Mouse (Mus musculus) cerebellum, adult (tissue): Measurements from ENCODE around the gene Bach2.

Experiments
- ATAC-seq: cut with Nextera tagmentation; 2 replicates; pipeline ENCODE4 v1.9.2; 2017; ENCODE audit warnings: mild to moderate bottlenecking, moderate library complexity, mixed read lengths; ENCODE audit not compliant: insufficient number of reproducible peaks, low FRiP score, low TSS enrichment

The Bach2 gene

GRCm38 (mm10) chr4:32238366-32238854, at the start of gene Bach2:
Bach2 (plus strand) TSS chr4:32238804.
- peak; percentile 77 for ATAC-seq

GRCm38 (mm10) chr4:32189416-32190036, 49.1 kb upstream of the Bach2 start:
- no peak for ATAC-seq

- ATAC-seq: no peak
Observed at GRCm38 (mm10) chr4:32190506-32190905, 48.1 kb upstream of the Bach2 start.

GRCm38 (mm10) chr4:32195945-32196921, 42.4 kb upstream of the Bach2 start:
- ATAC-seq: no peak

- peak; percentile 90 for ATAC-seq
Observed at GRCm38 (mm10) chr4:32198031-32198430, 40.6 kb upstream of the Bach2 start.

GRCm38 (mm10) chr4:32198589-32198988, 40.0 kb upstream of the Bach2 start:
- ATAC-seq: no peak

GRCm38 (mm10) chr4:32199156-32199555, 39.4 kb upstream of the Bach2 start:
- ATAC-seq: no peak

GRCm38 (mm10) chr4:32201114-32201513, 37.5 kb upstream of the Bach2 start:
- ATAC-seq: no peak

GRCm38 (mm10) chr4:32202362-32202761, 36.2 kb upstream of the Bach2 start:
- ATAC-seq: no peak

- ATAC-seq: no peak
Observed at GRCm38 (mm10) chr4:32204819-32205218, 33.8 kb upstream of the Bach2 start.

GRCm38 (mm10) chr4:32205825-32206224, 32.8 kb upstream of the Bach2 start:
- ATAC-seq: no peak

- ATAC-seq: no peak
Observed at GRCm38 (mm10) chr4:32209995-32210394, 28.6 kb upstream of the Bach2 start.

GRCm38 (mm10) chr4:32210424-32211184, 28.0 kb upstream of the Bach2 start:
- no peak for ATAC-seq

- ATAC-seq: no peak
Observed at GRCm38 (mm10) chr4:32212593-32212992, 26.0 kb upstream of the Bach2 start.

- no peak for ATAC-seq
Observed at GRCm38 (mm10) chr4:32216466-32216865, 22.1 kb upstream of the Bach2 start.

- no peak for ATAC-seq
Observed at GRCm38 (mm10) chr4:32217016-32217415, 21.6 kb upstream of the Bach2 start.

- no peak for ATAC-seq
Observed at GRCm38 (mm10) chr4:32217593-32217992, 21.0 kb upstream of the Bach2 start.

- ATAC-seq: no peak
Observed at GRCm38 (mm10) chr4:32218371-32218770, 20.2 kb upstream of the Bach2 start.

- no peak for ATAC-seq
Observed at GRCm38 (mm10) chr4:32219428-32220128, 19.0 kb upstream of the Bach2 start.

- no peak for ATAC-seq
Observed at GRCm38 (mm10) chr4:32220129-32220491, 18.5 kb upstream of the Bach2 start.
